Mouse (Mus musculus) urinary bladder, postnatal 4 days (tissue): ENCODE results near the gene Il10.

Experiments
- DNase-seq, 2 experiments: peaks; one replicate each; pipeline ENCODE4 v3.0.0; 2021 to 2022; ENCODE audit warnings: low spot score in 2 of 2

Il10 gene

DNA sequence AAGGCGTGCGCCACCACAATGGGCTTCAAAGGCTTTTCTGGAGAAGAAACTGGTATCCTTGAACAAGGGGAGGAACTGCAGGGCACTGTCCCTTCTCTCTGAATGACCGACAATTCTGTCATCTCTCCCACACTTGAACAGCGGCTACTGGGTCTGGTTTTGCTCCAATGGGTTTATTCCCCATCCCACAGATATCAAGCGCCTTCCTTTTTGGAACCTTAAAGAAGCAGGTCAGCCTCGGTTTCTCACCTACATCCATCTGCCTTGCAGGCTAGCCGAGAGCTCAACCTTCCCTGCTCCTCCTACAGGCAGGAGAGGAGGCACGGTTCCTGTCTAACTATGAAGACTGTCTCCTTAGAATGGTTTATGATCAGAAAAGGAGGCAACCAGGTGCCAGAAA is 29.3 kb downstream of the Il10 start:
- DNase-seq = no peak

DNA sequence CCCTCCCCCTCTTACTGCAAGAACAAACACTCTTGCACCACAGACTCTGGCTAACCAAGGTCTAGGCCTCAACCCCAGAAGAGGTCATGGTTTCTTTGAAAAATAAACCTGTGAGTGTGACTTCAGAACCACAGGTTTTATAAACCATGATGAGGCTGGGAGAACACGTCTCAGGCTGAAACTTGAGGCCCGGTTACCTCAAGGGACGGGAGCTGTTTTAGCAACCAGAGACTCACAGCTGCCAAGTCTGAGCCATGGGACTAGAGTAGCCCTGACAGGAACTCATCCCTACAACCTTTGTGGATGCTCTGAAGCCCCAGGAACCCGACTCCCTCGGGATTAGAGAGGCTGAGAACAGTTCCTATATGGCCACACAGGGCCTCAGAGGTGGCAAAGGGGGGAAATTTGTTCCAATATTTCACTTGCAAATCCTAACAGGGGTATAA is 29.7 kb downstream of the Il10 start:
- no peak for DNase-seq

DNA sequence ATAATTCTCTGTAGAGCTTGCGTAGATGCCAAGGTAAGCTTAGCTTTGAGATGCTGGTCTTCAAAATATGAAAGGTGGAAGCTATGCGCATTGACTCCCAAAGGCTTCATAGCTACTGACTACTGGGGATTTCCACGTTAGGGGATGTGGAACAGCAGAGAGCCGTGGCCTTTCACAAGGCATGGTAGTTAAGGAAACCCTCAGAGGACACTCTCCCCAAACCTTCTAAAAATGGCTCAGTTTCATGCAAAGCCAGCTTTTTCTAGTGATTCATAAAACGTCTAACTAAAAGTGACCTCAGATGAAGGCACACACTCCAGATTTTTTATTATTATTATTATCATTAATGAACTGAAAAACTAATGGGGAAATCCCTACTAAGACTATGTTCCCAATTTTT is 30.4 kb downstream of the Il10 start:
- DNase-seq = no peak

DNA sequence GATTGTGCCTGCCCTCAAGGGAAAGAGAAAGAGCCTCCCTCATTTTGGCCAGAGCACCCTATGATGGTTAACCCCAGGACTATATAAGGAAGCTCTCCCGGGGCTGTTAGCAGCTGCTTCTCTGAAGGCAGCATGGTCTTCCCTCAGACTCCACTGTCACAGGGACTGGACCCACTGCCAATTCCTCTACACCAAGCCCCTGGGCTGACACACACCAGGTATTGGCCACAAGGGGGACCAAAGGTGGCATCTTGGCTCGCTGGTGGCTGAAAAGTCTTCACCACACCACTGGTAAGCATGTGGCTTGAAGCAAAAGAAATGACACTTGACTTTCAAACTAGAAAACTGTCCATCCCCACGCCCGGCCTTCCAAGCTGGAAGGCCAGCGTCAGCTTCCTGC is 31.0 kb downstream of the Il10 start:
- DNase-seq = no peak

DNA sequence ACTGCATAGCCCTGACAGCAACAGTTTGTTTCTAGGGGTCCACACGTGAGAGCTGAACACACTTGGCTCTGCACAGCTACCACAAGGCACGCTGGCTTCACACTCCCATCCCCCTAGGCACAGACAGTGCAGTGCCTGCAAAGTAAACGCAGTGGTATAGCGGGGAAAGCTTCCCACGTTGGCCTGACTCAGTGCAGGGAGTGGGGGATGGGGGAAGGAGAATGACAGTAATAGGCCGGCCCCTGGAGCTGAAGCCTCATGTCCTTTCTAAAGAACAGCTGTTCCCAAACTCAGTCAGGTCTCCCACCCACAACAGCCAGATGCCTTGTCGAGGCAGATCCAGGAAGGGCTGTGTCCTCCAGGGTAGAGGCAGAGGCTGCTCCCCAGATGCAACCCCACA is 31.4 kb downstream of the Il10 start:
- DNase-seq = no peak

DNA sequence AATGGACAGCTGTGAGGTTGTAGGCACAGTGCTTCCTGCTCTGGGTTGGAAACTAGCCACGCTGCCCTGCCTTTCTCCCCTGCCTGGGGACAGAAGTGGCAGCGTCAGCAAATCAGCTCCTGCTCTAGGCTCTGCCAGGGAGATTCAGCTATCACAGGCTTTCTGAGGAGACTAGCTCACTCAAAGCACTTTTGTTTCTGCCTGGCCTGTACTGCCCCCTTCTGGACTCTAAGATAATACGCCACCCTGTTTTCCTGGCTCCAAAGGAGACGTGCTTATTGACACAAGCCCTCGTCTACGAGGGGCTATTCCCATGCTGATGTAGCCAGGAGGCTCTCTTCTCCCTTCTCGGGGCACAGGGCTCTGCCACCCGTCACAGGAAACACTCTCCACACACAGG is 33.6 kb downstream of the Il10 start:
- DNase-seq = peak in 1 of 2 experiments; percentile 45

DNA sequence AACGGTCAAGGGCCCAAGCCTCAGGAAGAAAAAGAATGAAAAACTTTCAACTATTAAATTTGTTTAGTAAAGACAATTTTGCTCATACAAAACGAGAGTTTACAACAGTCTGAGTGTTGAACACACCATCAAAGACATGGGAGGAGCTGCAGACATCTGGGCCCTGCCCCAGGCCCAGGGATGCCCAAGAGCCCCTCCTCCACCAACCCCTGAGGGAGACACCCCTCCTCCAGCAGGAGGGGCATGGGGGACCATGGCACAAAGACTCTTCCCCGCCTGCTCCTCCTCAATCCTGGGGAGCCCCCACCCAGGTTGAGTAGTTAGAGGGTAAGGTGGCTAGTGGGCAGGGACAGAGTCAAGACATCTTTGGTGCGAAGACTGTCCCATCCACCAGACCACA is 34.0 kb downstream of the Il10 start:
- no peak for DNase-seq

DNA sequence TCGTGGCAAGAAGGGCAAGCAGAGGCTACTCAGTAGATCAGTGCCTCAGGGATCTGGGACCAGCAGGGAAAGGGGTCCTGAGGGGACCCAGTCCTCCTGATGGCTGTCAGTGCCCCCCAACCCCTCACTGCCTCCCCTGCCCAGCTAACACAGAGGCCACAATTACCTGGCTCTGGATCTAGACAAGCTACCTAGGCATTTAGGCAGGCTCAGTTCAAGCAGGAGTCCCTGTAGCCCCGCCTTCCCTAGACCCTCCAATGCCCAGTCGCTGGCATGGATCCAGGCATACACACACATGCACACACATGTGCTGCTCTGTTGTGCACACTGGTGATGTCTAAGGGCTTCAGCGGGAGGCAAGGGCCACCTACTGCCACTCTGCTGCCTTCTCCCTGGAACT is 34.6 kb downstream of the Il10 start:
- DNase-seq = no peak

DNA sequence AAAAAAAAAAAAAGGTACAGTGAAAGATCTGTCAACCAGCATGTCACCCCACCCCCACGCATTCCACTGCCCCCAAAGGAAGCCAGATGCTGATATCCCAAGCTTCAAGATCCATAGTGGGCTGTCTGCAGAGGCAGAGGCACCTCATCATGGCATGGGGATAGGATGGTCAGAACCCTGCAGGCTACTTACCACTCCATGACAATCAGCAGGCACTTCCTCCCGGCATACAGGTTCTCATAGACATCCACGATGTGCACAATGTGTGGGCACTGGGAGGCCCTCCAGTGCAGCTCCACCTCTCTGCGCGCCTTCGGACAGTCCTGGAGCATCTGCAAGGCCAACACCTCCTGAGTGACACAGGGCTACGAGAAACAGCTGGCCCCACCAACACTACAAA is 38.8 kb downstream of the Il10 start:
- DNase-seq = no peak

DNA sequence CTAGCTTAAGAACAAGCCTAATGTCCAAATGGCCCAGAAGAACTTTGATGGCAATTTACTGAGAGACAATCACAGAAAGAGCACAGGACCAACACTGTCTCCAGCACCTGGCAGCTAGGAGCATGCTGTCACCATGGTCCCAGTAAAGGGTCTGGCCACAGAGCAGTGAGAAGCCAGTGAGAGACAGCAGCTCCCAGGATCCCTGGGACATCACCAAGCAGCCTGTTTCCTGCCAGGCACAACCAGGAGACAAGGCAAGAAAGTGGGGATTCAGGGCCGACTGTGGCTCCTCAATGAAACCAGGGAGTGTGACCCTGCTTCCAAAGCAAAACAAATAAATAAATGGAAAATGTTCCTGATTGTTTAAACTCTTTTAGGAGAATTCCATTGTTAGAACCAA is 39.8 kb downstream of the Il10 start:
- no peak for DNase-seq

DNA sequence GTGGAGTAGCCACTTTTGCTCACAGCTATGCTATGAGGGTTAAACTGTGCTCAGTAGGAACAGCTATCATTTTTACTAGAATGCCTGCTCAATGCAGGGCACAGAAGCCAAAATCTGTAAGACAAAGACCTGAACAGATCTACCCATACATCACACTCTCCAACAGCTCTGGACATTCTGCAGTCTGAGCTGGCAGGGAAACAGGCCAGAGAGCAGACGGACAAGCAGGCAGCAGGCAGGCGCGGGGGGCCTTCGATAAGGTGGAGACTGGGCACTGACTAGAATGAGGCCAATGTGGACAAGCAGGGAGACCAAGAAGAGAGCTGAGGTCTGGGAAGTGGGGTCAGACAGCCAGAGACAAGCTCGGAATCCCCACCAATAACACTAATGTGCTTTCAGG is 40.2 kb downstream of the Il10 start:
- no peak for DNase-seq

DNA sequence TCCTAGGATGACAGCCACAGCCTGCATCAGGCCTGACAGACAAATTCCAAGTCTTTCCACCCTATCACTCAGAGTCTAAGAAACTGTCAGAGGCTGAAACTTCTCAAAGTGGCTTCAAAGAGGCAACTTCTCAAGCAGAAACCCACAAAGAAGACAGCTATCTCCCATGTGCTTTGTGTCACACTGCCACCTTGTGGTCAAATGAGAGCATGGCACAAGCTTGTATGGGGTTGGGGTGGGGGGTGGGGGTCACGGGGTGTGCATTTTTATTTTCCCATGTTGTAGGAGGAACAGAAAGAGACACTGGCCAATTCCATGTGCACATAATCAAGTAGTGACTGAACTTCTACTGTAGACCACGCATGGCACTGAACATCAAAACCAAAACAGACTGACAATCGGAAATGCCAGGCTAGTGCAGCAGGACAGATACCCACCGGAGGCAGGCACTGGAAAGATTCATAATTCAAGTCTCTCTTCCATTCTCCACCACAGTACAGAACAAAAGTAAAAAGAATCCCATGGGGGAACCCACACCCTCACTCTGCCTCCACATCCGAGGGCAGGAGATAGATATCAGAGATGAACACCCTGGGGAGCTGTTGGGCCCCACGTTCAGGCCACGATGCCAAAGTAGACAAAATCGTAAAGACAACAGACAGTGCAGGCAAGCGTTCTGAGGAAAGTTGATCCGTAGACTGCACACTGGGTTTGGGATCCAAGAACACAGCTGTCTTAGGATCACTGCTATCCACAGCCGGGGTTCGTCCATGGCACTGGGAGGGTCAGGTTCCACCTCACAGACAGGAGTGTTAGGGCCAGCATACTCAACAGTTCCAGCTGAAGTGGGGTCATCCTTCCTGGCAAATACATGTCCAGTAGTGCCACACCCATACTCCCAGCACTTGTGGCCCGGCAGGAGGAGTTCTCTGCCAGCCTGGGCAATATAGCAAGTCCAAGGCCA is 40.9 kb downstream of the Il10 start:
- DNase-seq = no peak

DNA sequence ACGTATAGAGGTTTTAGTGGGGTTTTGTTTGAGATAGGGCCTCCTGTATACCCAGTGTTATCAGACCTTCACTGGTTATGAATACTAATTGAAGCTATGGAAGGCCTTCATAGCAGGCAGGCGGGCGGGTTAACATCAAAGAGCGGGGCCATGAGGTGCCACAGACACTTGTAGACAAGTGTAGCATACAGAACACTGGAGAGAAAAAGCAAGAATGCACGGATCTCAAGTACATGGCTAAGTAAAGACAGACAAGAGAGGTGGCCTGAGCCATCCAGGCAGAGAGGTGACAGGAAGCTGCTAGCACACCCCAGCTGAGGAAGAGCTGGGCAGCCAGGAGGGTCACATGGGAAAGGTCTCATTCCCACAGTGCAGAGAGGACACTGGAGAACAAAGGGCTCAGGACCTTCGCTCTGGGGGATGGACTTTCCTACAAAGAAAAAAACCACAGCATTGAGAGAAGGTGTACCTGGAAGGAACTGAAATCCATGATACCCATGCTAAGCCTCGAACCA is 42.2 kb downstream of the Il10 start:
- DNase-seq = no peak

DNA sequence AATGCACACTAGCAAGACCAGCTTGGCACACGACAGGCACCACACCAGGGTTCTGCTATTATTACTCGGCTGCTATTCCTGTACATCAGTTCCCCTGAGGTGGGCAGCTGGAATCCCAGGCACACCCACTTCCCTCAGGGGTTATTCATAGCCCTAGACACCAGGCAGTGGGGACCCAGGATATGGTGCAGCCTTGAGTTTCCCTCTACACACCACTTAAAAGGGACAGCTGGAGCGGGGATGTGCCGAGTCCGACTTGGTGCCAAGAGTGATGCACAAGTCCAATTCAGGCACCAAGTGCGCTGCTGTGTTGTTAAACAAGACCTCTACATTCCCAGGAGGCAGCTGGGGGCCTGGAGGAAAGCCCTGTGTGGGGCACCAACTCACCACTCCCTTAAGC is 43.2 kb downstream of the Il10 start:
- DNase-seq = no peak

DNA sequence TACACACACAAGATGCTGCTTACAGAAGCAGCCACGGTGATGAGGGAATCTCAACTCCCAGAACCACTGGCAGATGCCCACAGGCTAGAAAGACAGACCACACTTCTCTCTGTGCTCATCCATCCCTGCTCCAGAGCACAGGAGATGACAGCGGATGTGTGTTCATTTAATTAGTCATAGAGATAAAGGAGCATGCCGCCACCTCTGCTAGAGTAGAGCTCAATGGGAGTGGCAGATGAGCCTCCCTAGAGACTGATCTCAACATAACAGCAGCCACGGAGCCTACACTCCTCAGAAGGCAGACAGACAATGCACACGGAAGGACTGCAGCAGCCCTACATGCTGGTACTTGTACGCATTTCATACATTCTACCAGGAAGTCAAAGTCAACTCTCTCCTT is 44.6 kb downstream of the Il10 start:
- DNase-seq = no peak

DNA sequence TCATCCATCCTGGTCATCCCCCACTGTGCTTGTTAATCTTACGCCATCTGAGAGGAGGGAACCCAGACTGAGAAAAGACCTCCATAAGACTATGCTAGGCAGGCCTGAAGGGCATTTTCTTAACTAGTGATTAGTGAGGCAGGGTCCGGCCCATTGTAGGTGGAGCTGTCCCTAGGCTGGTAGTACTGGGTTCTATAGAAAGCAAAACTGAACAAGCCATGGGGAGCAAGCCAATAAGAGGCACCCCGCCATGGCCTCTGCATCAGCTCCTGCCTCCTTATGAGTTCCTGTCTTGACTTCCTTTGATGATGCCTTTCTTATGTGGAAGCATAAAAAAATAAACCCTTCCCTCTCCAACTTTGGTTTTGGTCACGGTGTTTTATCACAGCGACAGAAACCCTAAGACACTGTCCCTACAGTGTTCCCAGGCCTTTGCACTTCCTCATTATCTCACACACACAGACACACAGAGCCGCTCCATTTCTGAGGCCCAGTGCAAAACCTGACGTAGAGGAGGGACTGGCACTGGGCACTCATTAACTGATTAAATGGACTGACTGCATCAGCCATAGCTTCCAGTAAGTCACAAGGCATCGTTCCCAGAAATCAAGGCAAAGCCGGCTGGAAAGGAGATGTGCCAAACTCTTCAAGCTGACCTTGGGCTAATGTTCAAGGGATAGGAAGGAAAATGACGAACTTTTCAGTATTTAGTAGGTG is 48.5 kb downstream of the Il10 start:
- DNase-seq = no peak

DNA sequence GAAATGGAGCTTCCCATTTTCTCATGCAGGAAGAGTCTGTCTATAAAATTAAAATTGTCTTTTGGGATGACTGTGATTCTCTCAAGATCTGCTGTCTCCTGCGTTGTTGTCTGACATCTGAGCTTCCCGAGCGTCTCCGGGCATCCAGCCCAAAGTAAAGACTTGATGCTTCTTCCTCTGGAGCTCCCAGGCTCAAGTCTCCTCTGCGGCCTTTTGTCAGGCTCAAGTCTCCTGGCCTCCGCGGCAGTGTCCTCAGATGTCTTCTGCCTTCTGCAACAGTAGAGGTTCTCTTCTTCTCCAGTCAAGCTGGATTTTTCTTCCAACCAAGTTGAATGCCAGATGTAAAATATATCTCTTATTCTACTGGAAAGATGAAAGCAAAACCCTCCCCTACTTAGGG is 49.4 kb downstream of the Il10 start:
- no peak for DNase-seq

DNA sequence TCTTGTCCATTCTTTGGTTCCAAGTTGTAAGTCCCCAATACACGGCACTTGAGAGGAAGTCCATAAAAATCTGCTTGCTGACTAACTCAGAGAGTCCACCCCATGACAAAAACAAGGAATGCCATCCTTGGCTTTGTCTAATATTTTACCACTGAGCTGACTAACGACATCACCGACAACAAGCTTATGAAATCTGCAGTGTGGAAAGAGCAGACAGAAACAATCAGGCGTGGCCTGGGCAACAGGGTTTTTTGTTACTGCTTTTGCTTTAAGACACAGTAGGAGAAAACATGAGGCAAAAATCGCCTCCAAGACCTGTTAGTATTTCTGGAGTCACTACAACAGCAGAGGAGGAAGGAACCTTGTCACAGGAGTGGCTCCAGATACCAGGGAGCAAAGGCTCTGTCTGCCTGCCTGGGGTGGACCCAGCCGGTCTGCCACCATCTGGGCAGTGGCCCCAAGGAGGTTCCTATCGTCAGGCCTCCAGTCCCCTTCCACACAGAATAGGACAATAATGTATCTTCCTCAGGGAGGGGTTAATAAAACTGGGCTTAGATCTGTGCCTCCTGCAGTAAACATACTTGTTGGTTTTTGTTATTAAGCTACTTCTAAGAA is 52.8 kb downstream of the Il10 start:
- DNase-seq = no peak

DNA sequence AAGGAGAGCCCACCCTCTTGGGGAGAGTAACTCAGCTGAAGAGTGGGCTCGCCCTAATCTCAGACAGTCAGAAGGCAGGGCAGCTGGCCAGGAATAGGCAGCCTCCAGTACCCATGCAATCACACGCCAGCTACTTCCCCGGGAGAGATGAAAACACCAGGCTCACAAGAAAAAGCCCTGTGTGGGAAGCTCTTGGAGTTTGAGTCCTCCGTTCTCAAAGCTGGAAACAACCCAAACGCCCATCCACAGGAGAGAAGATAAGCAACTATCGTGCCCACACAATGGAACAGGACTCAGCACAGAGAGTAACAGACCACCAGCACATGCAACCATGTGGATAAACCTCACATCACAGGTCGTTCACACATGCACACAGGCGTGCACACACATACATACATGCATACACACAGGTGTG is 54.9 kb downstream of the Il10 start:
- no peak for DNase-seq
